Mouse (Mus musculus) MEL-GATA-1-ER (cell line): ENCODE data around the gene Pitpnc1.
"Not testable (repeated sequence)": the region's sequence is repeated elsewhere in the genome, so short reads cannot be mapped to it uniquely, and the experiment has no call there.

Source experiments
- DNase-seq: peaks from one replicate; pipeline ENCODE4 v3.0.0-alpha.2; 2012; ENCODE audit warnings: low read depth; ENCODE audit errors: extremely low read depth

Gene Pitpnc1

GRCm38 (mm10) chr11:107470521-107471041, at the start of gene Pitpnc1:
Gene Pitpnc1 (minus strand): TSS chr11:107470699.
- DNase-seq, result no peak

GRCm38 (mm10) chr11:107518645-107519429, 48.3 kb upstream of the Pitpnc1 start:
- DNase-seq, result no peak

- DNase-seq, result no peak
These were observed 45.9 kb upstream of the Pitpnc1 start for GRCm38 (mm10) chr11:107516387-107516786.

- DNase-seq, result no peak
These were observed 42.5 kb upstream of the Pitpnc1 start for GRCm38 (mm10) chr11:107513047-107513446.

- peak; percentile 63 for DNase-seq
These were observed 41.5 kb upstream of the Pitpnc1 start for GRCm38 (mm10) chr11:107511954-107512353.

- peak; percentile 49 for DNase-seq
These were observed 40.1 kb upstream of the Pitpnc1 start for GRCm38 (mm10) chr11:107510362-107511269.

- DNase-seq, result peak; percentile 25
These were observed 39.3 kb upstream of the Pitpnc1 start for GRCm38 (mm10) chr11:107509631-107510338.

- peak; percentile 66 for DNase-seq
These were observed 35.8 kb upstream of the Pitpnc1 start for GRCm38 (mm10) chr11:107506260-107506659.

- DNase-seq, result not testable (repeated sequence)
These were observed 33.9 kb upstream of the Pitpnc1 start for GRCm38 (mm10) chr11:107504364-107504763.

- no peak for DNase-seq
These were observed 32.3 kb upstream of the Pitpnc1 start for GRCm38 (mm10) chr11:107502801-107503200.

- no peak for DNase-seq
These were observed 13.8 kb upstream of the Pitpnc1 start for GRCm38 (mm10) chr11:107484341-107484740.

GRCm38 (mm10) chr11:107479862-107480203, 9.3 kb upstream of the Pitpnc1 start:
- no peak for DNase-seq

- peak; percentile 71 for DNase-seq
These were observed 8.8 kb upstream of the Pitpnc1 start, which contains the start of gene Psmd12 for GRCm38 (mm10) chr11:107479053-107479861. Gene Psmd12 (plus strand): TSS chr11:107479484.

GRCm38 (mm10) chr11:107473137-107473820, 2.8 kb upstream of the Pitpnc1 start:
- DNase-seq, result peak; percentile 91

GRCm38 (mm10) chr11:107472304-107472703, 1.8 kb upstream of the Pitpnc1 start:
- no peak for DNase-seq

- DNase-seq, result no peak
These were observed 697 bp upstream of the Pitpnc1 start for GRCm38 (mm10) chr11:107471071-107471720.

GRCm38 (mm10) chr11:107469523-107470371, 752 bp downstream of the Pitpnc1 start:
- DNase-seq, result no peak

GRCm38 (mm10) chr11:107469031-107469522, 1.4 kb downstream of the Pitpnc1 start:
- no peak for DNase-seq
